Mouse (Mus musculus) thymus, adult 2 months (tissue): ENCODE data around the gene Ttc7b.

Experiments used
- CTCF ChIP-seq: fragments of 200-500 bp; IDR thresholded peaks from 2 replicates; pipeline ENCODE4 v1.5.1; 2012; ENCODE audit warnings: mild to moderate bottlenecking, control low read depth, low read length, moderate library complexity, borderline replicate concordance; ENCODE audit not compliant: control insufficient read depth, poor library complexity, insufficient read depth; ENCODE audit errors: extremely low read depth
- POLR2A ChIP-seq: fragments of 200-500 bp; IDR thresholded peaks from 2 replicates; pipeline ENCODE4 v1.6.1; 2012; ENCODE audit warnings: mild to moderate bottlenecking, low read length, control low read depth, moderate library complexity; ENCODE audit not compliant: control insufficient read depth, poor library complexity, insufficient read depth; ENCODE audit errors: extremely low read depth

GRCm38 (mm10) chr12:100369220-100369619 is 151.4 kb downstream of the Ttc7b start:
- no peak for TF ChIP-seq POLR2A
- no peak for TF ChIP-seq CTCF
